ENCODE assay signal across 12 mouse cellular contexts in the genomic region with DNA sequence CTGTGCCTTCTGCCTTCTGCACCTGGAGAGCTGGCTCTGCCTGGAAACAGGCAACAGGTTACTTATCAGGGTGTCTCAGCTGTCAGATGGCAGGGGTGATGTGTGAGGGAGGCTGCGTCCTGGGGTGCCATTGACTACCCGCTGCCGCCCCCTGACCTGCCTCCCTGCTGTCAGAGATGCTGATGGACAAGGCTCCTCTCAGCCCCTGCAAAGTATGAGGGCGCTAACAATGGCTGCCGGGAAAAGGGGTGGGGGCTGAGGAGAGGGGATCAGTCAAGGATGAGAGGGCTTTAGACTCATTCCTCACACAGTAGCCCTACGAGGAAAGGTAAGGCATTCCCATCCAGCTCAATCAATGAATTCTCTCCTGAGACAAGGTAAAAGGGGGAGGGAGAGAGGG. TPM values are rescaled to one million over a fixed set of nuclear protein-coding genes. Genes with fewer than 3 reads are reported as not detected.
DNase-seq lines count a peak whose midpoint lies in the region; ATAC-seq lines count a peak whose summit lies in the region.
"Had no signal": no experiment of that assay in that cellular context is flagged by ENCODE, and none has a peak within 500 bp of the region (broad histone marks: within the 10 kb centered on the region; RNA-seq: fewer than 3 reads in every experiment).

No protein-coding gene starts in this region.

- H3K4me1 ChIP-seq in forebrain, embryonic 16.5 days (replicated peaks; ENCODE audit: control insufficient read depth, insufficient read depth, low read length), result peaks cover 17% of the 10 kb centered on the region
- peaks cover 55% of the 10 kb centered on the region for H3K4me1 ChIP-seq in midbrain, embryonic 13.5 days (replicated peaks)
- no peaks in the 10 kb centered on the region for H3K4me1 ChIP-seq in liver, embryonic 11.5 days (replicated peaks; ENCODE audit: control insufficient read depth, insufficient read depth, low read length)

- DNase-seq in right cerebral cortex, postnatal 14 days, result peak; percentile 14
- no peak for DNase-seq in right cerebral cortex, postnatal 4 days
- peak; percentile 22 for DNase-seq in retina, embryonic 14.5 days (ENCODE audit: low spot score)
- no peak for DNase-seq in liver, embryonic 11.5 days (ENCODE audit: low spot score)
- no peak for DNase-seq in lung, adult 18-20 months
- DNase-seq: cerebellum, adult 2 months; thymus, postnatal 36 days had no signal

- peak overlapping the region; percentile 82 for H3K4me2 ChIP-seq in forebrain, embryonic 16.5 days (ENCODE audit: low read length)
- H3K4me2 ChIP-seq in midbrain, embryonic 13.5 days (replicated peaks), result peak overlapping the region; percentile 81
- no peak overlapping the region for H3K4me2 ChIP-seq in liver, embryonic 11.5 days

- no peaks in the 10 kb centered on the region for H3K36me3 ChIP-seq in forebrain, embryonic 16.5 days (ENCODE audit: control insufficient read depth, insufficient read depth)
- H3K36me3 ChIP-seq in midbrain, embryonic 13.5 days, result no peaks in the 10 kb centered on the region
- H3K36me3 ChIP-seq in liver, embryonic 11.5 days (ENCODE audit: control insufficient read depth, insufficient read depth, low read length), result no peaks in the 10 kb centered on the region

- no peaks in the 10 kb centered on the region for H3K9me3 ChIP-seq in forebrain, embryonic 16.5 days (ENCODE audit: control insufficient read depth, low read length)
- no peaks in the 10 kb centered on the region for H3K9me3 ChIP-seq in midbrain, embryonic 13.5 days
- no peaks in the 10 kb centered on the region for H3K9me3 ChIP-seq in liver, embryonic 11.5 days (ENCODE audit: control insufficient read depth, low read length)

- H3K27ac ChIP-seq in forebrain, embryonic 16.5 days (ENCODE audit: low read length), result no peak overlapping the region
- H3K27ac ChIP-seq in midbrain, embryonic 13.5 days, result peak overlapping the region; percentile 74; the same call in 1 of the 2 replicates
- H3K27ac ChIP-seq in liver, embryonic 11.5 days (ENCODE audit: low read depth, low read length), result no peak overlapping the region
- H3K27ac ChIP-seq: liver, embryonic 14.5 days had no signal

- WGBS in forebrain, embryonic 16.5 days, result 2% methylated on average over 6 of the region's 6 CpGs
- 4% methylated on average over 6 of the region's 6 CpGs for WGBS in midbrain, embryonic 13.5 days
- 16% methylated on average over 6 of the region's 6 CpGs for WGBS in liver, embryonic 11.5 days

- ATAC-seq in forebrain, embryonic 16.5 days, result peak; percentile 11; the same call in 1 of the 2 replicates
- ATAC-seq in midbrain, embryonic 13.5 days, result peak; percentile 53
- ATAC-seq in liver, embryonic 11.5 days (replicated peaks; ENCODE audit: low FRiP score), result no peak
- no peak for ATAC-seq in inflammation-experienced regulatory T-cells, adult 6 months
- ATAC-seq: CD4-positive, CD25-positive, alpha-beta regulatory T cell, adult 4 months had no signal

- peak overlapping the region; percentile 26 for H3K4me3 ChIP-seq in forebrain, embryonic 16.5 days (replicated peaks; ENCODE audit: low read length)
- peak overlapping the region; percentile 62 for H3K4me3 ChIP-seq in midbrain, embryonic 13.5 days (replicated peaks)
- no peak overlapping the region for H3K4me3 ChIP-seq in liver, embryonic 11.5 days (ENCODE audit: low read depth, low read length)

- peak overlapping the region; percentile 30 for H3K9ac ChIP-seq in forebrain, embryonic 16.5 days (replicated peaks; ENCODE audit: low read depth, low read length)
- H3K9ac ChIP-seq in midbrain, embryonic 13.5 days (replicated peaks), result peak overlapping the region; percentile 79
- H3K9ac ChIP-seq in liver, embryonic 11.5 days (ENCODE audit: low read depth, low read length), result no peak overlapping the region
- H3K9ac ChIP-seq: liver, embryonic 14.5 days had no signal

- H3K27me3 ChIP-seq in forebrain, embryonic 16.5 days (replicated peaks; ENCODE audit: control insufficient read depth, insufficient read depth, low read length), result no peaks in the 10 kb centered on the region
- peaks cover 12% of the 10 kb centered on the region; the same call in 1 of the 2 replicates for H3K27me3 ChIP-seq in midbrain, embryonic 13.5 days
- H3K27me3 ChIP-seq in liver, embryonic 11.5 days (replicated peaks; ENCODE audit: control insufficient read depth, insufficient read depth, low read length), result peaks cover 47% of the 10 kb centered on the region

RNA-seq across cellular contexts. Expression of a gene that starts 2.4 kb away (rescaled TPM):
- 2.9 and 3.2 TPM in 2 replicates for polyA plus RNA-seq in forebrain, embryonic 16.5 days (2015; fragmentation: Nextera tagmentation; extraction: Ambion mirVana)
- polyA plus RNA-seq in midbrain, embryonic 13.5 days (2015; fragmentation: Nextera tagmentation; extraction: Ambion mirVana), result 5.3 and 6.5 TPM in 2 replicates
- polyA plus RNA-seq in liver, embryonic 11.5 days (2014; fragmentation: Nextera tagmentation; extraction: Ambion mirVana), result 0.43 and 0.53 TPM in 2 replicates
- not detected for polyA plus RNA-seq in inflammation-experienced regulatory T-cells, adult 6 months (2017; shearing (Covaris generic))
- polyA plus RNA-seq: CD4-positive, CD25-positive, alpha-beta regulatory T cell, adult 4 months had no signal

RNA-seq across cellular contexts. Expression of a gene that starts 17.8 kb away (rescaled TPM):
- not detected in 2 replicates for polyA plus RNA-seq in forebrain, embryonic 16.5 days (2015; fragmentation: Nextera tagmentation; extraction: Ambion mirVana)
- polyA plus RNA-seq in midbrain, embryonic 13.5 days (2015; fragmentation: Nextera tagmentation; extraction: Ambion mirVana), result not detected in 2 replicates
- polyA plus RNA-seq in liver, embryonic 11.5 days (2014; fragmentation: Nextera tagmentation; extraction: Ambion mirVana), result not detected in 2 replicates
- not detected for polyA plus RNA-seq in inflammation-experienced regulatory T-cells, adult 6 months (2017; shearing (Covaris generic))
- polyA plus RNA-seq: CD4-positive, CD25-positive, alpha-beta regulatory T cell, adult 4 months; liver, embryonic 14.5 days had no signal

Comparison
In these comparisons a context has a peak if more than half of its experiments do, and no peak if none do; other contexts are left out.
1. DNase-seq: peak in right cerebral cortex, postnatal 14 days (single experiment) and retina, embryonic 14.5 days (single experiment); none in right cerebral cortex, postnatal 4 days (single experiment), liver, embryonic 11.5 days (single experiment) and lung, adult 18-20 months (0 of 2).
2. ATAC-seq: peak in forebrain, embryonic 16.5 days (single experiment) and midbrain, embryonic 13.5 days (single experiment); none in liver, embryonic 11.5 days (single experiment) and inflammation-experienced regulatory T-cells, adult 6 months (single experiment).